Mouse (Mus musculus) WW6 (cell line): ENCODE measurements around the gene 1700020N15Rik.
"Not testable (repeated sequence)": the region's sequence is repeated elsewhere in the genome, so short reads cannot be mapped to it uniquely, and the experiment has no call there.

ENCODE experiments used
- DNase-seq: peaks from one replicate; pipeline ENCODE4 v3.0.0-alpha.2; 2013; ENCODE audit warnings: low read depth, low spot score

The 1700020N15Rik gene

DNA sequence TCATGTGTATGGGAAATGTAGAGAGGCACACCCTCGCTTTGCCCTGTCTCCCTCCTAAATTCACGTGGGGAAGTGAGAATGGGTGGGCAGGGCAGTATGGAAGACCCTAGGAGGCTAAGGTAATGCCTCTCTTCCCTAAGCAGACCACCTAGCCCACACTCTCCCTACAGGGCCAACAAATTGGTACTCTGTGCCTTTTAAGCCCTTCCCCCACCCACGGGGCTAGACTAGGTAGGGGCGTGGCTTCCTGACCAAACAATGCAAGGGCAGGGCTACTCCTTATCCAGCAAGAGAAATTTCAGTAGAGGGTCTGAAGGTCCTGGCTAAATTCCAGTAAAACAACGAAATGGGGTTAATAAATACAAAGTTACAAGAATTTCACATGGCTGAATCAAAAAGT lies at the start of gene 1700020N15Rik:
Gene 1700020N15Rik, plus strand, starts transcription at position 301 of the 400 bp plus-strand sequence.
- not testable (repeated sequence) for DNase-seq

DNA sequence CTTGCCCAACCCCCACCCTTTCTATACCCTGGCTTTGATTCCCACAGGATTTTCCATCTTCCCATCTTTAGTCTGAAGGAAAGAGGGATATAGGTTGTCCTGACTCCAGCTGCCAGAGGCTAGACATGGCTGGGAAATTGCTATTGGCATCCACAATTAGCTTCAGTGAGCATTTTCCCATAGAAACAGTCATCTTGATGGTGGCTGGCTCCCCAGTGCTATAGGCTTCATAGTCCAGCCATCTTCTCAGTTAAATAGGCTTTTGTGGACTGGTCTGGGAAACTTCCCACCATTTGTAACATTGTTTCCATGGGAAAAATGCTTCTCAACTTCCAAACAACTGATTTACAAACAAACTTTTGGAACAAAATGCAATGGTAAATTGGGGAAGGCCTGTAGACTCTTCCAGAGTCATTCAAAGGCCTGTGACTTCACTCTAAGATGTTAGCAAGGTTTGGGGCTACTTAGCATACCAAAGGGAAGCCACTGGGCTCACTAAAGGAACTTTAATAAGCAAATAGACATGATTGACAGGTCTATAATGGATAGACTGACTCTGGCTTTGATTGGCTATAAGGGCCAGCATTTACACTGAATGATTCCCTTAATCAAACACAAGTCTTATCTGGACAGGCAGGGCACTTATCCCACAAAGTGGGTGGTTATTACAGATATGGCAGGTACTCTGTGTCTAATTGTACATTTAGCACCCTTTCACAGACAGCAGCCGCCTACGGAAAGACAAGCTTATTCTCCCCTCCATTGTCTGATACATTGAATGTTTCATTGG lies 31.9 kb downstream of the 1700020N15Rik start:
- DNase-seq: no peak
